Mouse (Mus musculus) neural tube, embryonic 12.5 days (tissue): ENCODE measurements around the gene Zfp704. TPM values are rescaled to one million over a fixed set of nuclear protein-coding genes. Genes with fewer than 3 reads are reported as not detected.
A peak's percentile ranks its signal among the peaks of the same experiment; 100 is the strongest.

ENCODE experiments used
- ATAC-seq: fragments of 200-750 bp; cut with Nextera tagmentation; 2 replicates; pipeline ENCODE4 v1.8.0; 2017; ENCODE audit warnings: low read depth, mild to moderate bottlenecking, moderate TSS enrichment, moderate library complexity; ENCODE audit not compliant: low FRiP score
- H3K27ac ChIP-seq: fragments of 300-500 bp; sonication (generic); 2 replicates; pipeline ENCODE4 v1.5.1; 2016
- H3K27me3 ChIP-seq: fragments of 300-500 bp; sonication (generic); replicated peaks from 2 replicates; pipeline ENCODE4 v1.6.1; 2016; ENCODE audit warnings: mild to moderate bottlenecking
- H3K36me3 ChIP-seq: fragments of 300-500 bp; sonication (generic); 2 replicates; pipeline ENCODE4 v1.6.1; 2016; ENCODE audit warnings: mild to moderate bottlenecking
- H3K4me1 ChIP-seq: fragments of 300-500 bp; sonication (generic); 2 replicates; pipeline ENCODE4 v1.6.1; 2016
- H3K4me2 ChIP-seq: fragments of 300-500 bp; sonication (generic); replicated peaks from 2 replicates; pipeline ENCODE4 v1.6.1; 2016; ENCODE audit warnings: mild to moderate bottlenecking
- H3K4me3 ChIP-seq: fragments of 300-500 bp; sonication (generic); 2 replicates; pipeline ENCODE4 v1.5.1; 2016
- H3K9ac ChIP-seq: fragments of 300-500 bp; sonication (generic); 2 replicates; pipeline ENCODE4 v1.6.1; 2016; ENCODE audit warnings: mild to moderate bottlenecking
- H3K9me3 ChIP-seq: fragments of 300-500 bp; sonication (generic); 2 replicates; pipeline ENCODE4 v1.6.1; 2016; ENCODE audit warnings: mild to moderate bottlenecking
- WGBS: fragments of 180-500 bp; shearing (Covaris S2); methylation state at CpG from one replicate; pipeline ENCODE4 v1.1.7; 2016; 5-methylcytosine and 5-hydroxymethylcytosine counted together
- polyA plus RNA-seq: library from polyadenylated mRNA; unstranded; fragments of >200 nt; fragmentation: Nextera tagmentation; extraction: Ambion mirVana; gene quantifications from 2 replicates; pipeline ENCODE4 v1.2.1, GENCODE M21; 2016

Zfp704 gene
- polyA plus RNA-seq, 1 experiment from 2014 or later, result 7.0 TPM

- Histone ChIP-seq H3K4me1 (peaks cover 29% of the 10 kb centered on the region), H3K27ac (no peak overlapping the region), H3K9me3 (no peaks in the 10 kb centered on the region), H3K27me3 (peaks cover 5% of the 10 kb centered on the region; the same call in 1 of the 2 replicates), H3K4me2 (peak overlapping the region; percentile 78), H3K36me3 (no peaks in the 10 kb centered on the region), H3K4me3 (no peak overlapping the region), H3K9ac (no peak overlapping the region)
- no peak; the same call in 1 of the 2 replicates for ATAC-seq
- 84% methylated on average over 2 of the region's 2 CpGs for whole genome bisulfite sequencing
Measured at GRCm38 (mm10) chr3:9610426-9610825, 541 bp upstream of the Zfp704 start.

- peak overlapping the region; percentile 92 for H3K27ac ChIP-seq
- peak overlapping the region; percentile 78 for H3K4me2 ChIP-seq
- WGBS, result under 1% methylated on average over 94 of the region's 94 CpGs
- H3K9ac ChIP-seq, result peak overlapping the region; percentile 92
- no peaks in the 10 kb centered on the region for H3K9me3 ChIP-seq
- peak overlapping the region; percentile 87 for H3K4me3 ChIP-seq
- peak; percentile 32 for ATAC-seq
- peaks cover 5% of the 10 kb centered on the region; the same call in 1 of the 2 replicates for H3K27me3 ChIP-seq
- H3K4me1 ChIP-seq, result peaks cover 29% of the 10 kb centered on the region
- H3K36me3 ChIP-seq, result no peaks in the 10 kb centered on the region
Measured at GRCm38 (mm10) chr3:9608906-9609580, 842 bp downstream of the Zfp704 start.

GRCm38 (mm10) chr3:9608441-9608905, 1.4 kb downstream of the Zfp704 start:
- under 1% methylated on average over 16 of the region's 16 CpGs for WGBS
- H3K27ac ChIP-seq, result 0 out of 2 replicates have a peak overlapping the region, but pooled peaks have one; percentile 92
- no peaks in the 10 kb centered on the region for H3K36me3 ChIP-seq
- peak overlapping the region; percentile 87 for H3K4me3 ChIP-seq
- H3K4me2 ChIP-seq, result peak overlapping the region; percentile 78
- H3K4me1 ChIP-seq, result peaks cover 29% of the 10 kb centered on the region
- H3K9me3 ChIP-seq, result no peaks in the 10 kb centered on the region
- peaks cover 5% of the 10 kb centered on the region; the same call in 1 of the 2 replicates for H3K27me3 ChIP-seq
- ATAC-seq, result peak; percentile 8; the same call in 1 of the 2 replicates
- H3K9ac ChIP-seq, result peak overlapping the region; percentile 92

- Histone ChIP-seq H3K4me1 (peaks cover 29% of the 10 kb centered on the region), H3K27me3 (peaks cover 5% of the 10 kb centered on the region; the same call in 1 of the 2 replicates), H3K9me3 (no peaks in the 10 kb centered on the region), H3K36me3 (no peaks in the 10 kb centered on the region), H3K9ac (0 out of 2 replicates have a peak overlapping the region, but pooled peaks have one; percentile 17), H3K4me3 (no peak overlapping the region), H3K27ac (no peak overlapping the region), H3K4me2 (peak overlapping the region; percentile 78)
- no peak for ATAC-seq
- WGBS, result 31% methylated on average over 5 of the region's 5 CpGs
Measured at GRCm38 (mm10) chr3:9607686-9608085, 2.2 kb downstream of the Zfp704 start.

GRCm38 (mm10) chr3:9605784-9606706, 3.8 kb downstream of the Zfp704 start:
- no peak for ATAC-seq

GRCm38 (mm10) chr3:9604941-9605340, 4.9 kb downstream of the Zfp704 start:
- no peak for ATAC-seq
- peaks cover 23% of the 10 kb centered on the region for H3K4me1 ChIP-seq
- H3K4me3 ChIP-seq, result no peak overlapping the region
- no peaks in the 10 kb centered on the region for H3K36me3 ChIP-seq
- no peak overlapping the region for H3K9ac ChIP-seq
- no peaks in the 10 kb centered on the region for H3K9me3 ChIP-seq
- no peak overlapping the region for H3K4me2 ChIP-seq
- 93% methylated on average over 7 of the region's 7 CpGs for WGBS
- no peaks in the 10 kb centered on the region for H3K27me3 ChIP-seq
- no peak overlapping the region for H3K27ac ChIP-seq

More at GRCm38 (mm10) chr3:9605784-9606706, 3.8 kb downstream of the Zfp704 start:
- Histone ChIP-seq H3K9ac (no peak overlapping the region), H3K27ac (no peak overlapping the region), H3K36me3 (no peaks in the 10 kb centered on the region), H3K4me1 (peaks cover 29% of the 10 kb centered on the region), H3K4me2 (peak overlapping the region; percentile 27; the same call in 1 of the 2 replicates), H3K9me3 (no peaks in the 10 kb centered on the region), H3K27me3 (no peaks in the 10 kb centered on the region), H3K4me3 (no peak overlapping the region)
- WGBS, result 21% methylated on average over 11 of the region's 11 CpGs

GRCm38 (mm10) chr3:9603866-9604265, 6.0 kb downstream of the Zfp704 start:
- Histone ChIP-seq H3K4me2 (no peak overlapping the region), H3K27me3 (no peaks in the 10 kb centered on the region), H3K9ac (no peak overlapping the region), H3K4me3 (no peak overlapping the region), H3K36me3 (no peaks in the 10 kb centered on the region), H3K27ac (no peak overlapping the region), H3K9me3 (no peaks in the 10 kb centered on the region), H3K4me1 (peaks cover 23% of the 10 kb centered on the region)
- WGBS, result 93% methylated on average over 4 of the region's 4 CpGs
- no peak for ATAC-seq

GRCm38 (mm10) chr3:9600577-9600976, 9.3 kb downstream of the Zfp704 start:
- no peaks in the 10 kb centered on the region for H3K9me3 ChIP-seq
- H3K9ac ChIP-seq, result no peak overlapping the region
- no peaks in the 10 kb centered on the region for H3K27me3 ChIP-seq
- no peak overlapping the region for H3K4me3 ChIP-seq
- no peak overlapping the region for H3K4me2 ChIP-seq
- 87% methylated on average over 6 of the region's 6 CpGs for WGBS
- no peak for ATAC-seq
- H3K27ac ChIP-seq, result no peak overlapping the region
- no peaks in the 10 kb centered on the region for H3K36me3 ChIP-seq
- H3K4me1 ChIP-seq, result no peaks in the 10 kb centered on the region

- WGBS, result 90% methylated on average over 11 of the region's 11 CpGs
- no peak overlapping the region for H3K4me3 ChIP-seq
- no peaks in the 10 kb centered on the region for H3K27me3 ChIP-seq
- H3K27ac ChIP-seq, result no peak overlapping the region
- no peak overlapping the region for H3K9ac ChIP-seq
- no peaks in the 10 kb centered on the region for H3K36me3 ChIP-seq
- no peaks in the 10 kb centered on the region for H3K9me3 ChIP-seq
- no peak for ATAC-seq
- H3K4me2 ChIP-seq, result no peak overlapping the region
- no peaks in the 10 kb centered on the region for H3K4me1 ChIP-seq
Measured at GRCm38 (mm10) chr3:9599738-9600410, 10.0 kb downstream of the Zfp704 start.

GRCm38 (mm10) chr3:9598061-9598460, 11.8 kb downstream of the Zfp704 start:
- WGBS, result 87% methylated on average over 3 of the region's 3 CpGs
- Histone ChIP-seq H3K9me3 (no peaks in the 10 kb centered on the region), H3K27me3 (no peaks in the 10 kb centered on the region), H3K4me1 (no peaks in the 10 kb centered on the region), H3K4me2 (no peak overlapping the region), H3K9ac (no peak overlapping the region), H3K27ac (no peak overlapping the region), H3K4me3 (no peak overlapping the region), H3K36me3 (no peaks in the 10 kb centered on the region)
- peak; percentile 33; the same call in 1 of the 2 replicates for ATAC-seq

- H3K9me3 ChIP-seq, result no peaks in the 10 kb centered on the region
- no peaks in the 10 kb centered on the region for H3K4me1 ChIP-seq
- H3K27me3 ChIP-seq, result no peaks in the 10 kb centered on the region
- no peaks in the 10 kb centered on the region for H3K36me3 ChIP-seq
- H3K4me2 ChIP-seq, result no peak overlapping the region
- H3K4me3 ChIP-seq, result no peak overlapping the region
- H3K9ac ChIP-seq, result no peak overlapping the region
- H3K27ac ChIP-seq, result no peak overlapping the region
- WGBS, result 83% methylated on average over 7 of the region's 7 CpGs
- ATAC-seq, result no peak
Measured at GRCm38 (mm10) chr3:9594457-9594856, 15.4 kb downstream of the Zfp704 start.
